Mouse (Mus musculus): ENCODE measurements around the gene Rel. TPM values are rescaled to one million over a fixed set of nuclear protein-coding genes. Genes with fewer than 3 reads are reported as not detected.
"Not testable (repeated sequence)": the region's sequence is repeated elsewhere in the genome, so short reads cannot be mapped to it uniquely, and the experiment has no call there.

Gene Rel
- total RNA-seq (2021) = 1 to 10 TPM; 3.1 to 4.1 TPM
- long read RNA-seq = 0 reads

DNA sequence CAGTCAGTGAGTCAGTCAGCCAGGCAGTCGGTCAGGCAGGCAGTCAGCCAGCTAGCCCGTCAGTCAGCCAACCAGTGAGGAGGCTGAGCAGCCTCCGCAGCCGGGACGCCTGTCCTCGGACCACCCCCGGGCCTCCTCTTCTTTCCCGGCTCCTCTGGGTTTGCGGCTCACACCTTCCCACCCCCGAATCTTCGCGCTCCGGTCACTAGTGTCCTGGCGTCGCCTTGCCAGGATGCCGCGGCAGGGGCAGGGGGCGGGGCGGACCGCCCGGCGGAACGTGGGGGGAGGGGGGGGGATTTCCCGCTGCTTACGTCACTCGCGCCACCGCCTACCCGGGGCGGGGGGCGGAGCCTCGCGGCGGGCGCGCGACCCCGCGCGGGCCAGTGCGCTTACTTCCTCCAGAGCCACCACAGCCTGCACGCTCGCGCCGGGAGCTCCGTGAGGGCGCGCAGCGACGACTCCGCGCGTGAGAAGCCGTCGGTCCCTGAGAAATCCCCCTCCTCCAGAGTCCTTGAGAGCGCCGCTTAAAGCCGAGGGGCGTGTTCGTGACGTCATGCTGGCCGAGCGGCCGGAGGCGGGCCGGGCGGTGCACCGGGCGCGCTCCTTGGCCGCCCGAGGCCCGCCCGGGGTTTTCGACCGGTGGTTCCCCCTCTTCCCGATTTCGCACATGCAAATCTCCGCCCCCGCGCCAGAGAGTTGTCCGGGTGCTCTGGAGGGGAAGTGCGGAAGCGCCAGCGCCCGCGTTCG is at the start of gene Rel:
TSS of gene Rel (minus strand) at position 211 of the 747 bp plus-strand sequence.
- peak; percentile 90 to 92 for DNase-seq (ENCODE audit: low spot score in 2 of 2)

DNA sequence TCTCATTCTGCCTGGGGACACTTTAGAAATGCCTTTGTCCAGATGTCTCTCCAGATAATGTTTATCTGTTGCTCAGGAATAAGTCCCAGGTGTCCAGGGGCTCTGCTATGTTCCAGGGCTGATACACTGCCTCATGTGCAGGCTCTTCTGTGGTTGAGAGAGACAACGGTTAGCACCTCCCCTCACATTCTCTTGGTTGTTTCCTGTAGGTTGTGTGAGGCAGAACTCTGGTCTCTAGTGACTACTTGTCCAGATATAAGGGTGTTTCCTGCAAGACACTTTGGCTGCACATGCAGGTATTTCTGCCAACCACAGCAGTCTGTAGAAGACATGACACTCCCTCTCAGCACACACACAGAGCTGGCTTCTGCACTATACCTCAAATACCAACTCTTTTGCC is 48.0 kb upstream of the Rel start:
- DNase-seq (ENCODE audit: low spot score in 2 of 2) = no peak

DNA sequence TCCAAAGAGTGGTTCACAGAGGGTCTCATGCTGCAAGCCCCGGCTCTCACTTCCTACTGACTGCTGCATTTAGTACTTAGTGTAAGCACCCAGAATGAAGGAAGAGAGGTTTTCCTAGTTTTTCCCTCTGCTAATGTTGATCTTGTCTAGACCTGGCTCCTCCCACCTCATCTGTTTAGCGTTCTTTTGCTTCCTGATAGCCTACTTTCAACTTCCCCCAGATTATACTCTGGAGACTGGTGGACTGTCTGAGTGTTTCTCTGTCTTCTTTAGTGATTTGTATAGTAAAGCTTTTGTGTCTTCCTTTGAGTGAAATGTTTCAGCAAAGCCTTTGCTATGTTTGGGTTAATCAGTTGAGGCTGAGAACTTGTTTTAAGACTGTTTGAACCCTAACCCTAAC is 40.0 kb upstream of the Rel start:
- no peak for DNase-seq (ENCODE audit: low spot score in 2 of 2)

DNA sequence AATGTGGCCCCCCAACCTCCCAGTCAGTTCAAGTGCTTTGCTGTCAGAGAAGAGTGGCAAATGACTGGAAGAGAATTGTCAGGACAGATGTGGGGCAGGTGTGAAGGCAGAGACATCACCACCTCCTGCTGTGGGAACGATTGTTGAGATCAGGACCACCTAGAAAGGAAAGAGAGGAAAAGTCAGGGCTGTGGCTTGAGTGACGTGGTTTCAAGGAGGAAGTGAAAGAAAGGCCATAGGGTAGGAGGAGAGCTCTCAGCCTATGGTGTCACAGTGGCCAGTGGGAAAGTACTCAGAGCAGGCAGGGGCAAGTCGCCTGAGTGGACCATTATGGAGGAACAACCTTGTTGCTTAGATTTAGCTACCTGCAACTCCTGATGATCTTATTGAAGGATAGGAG is 34.9 kb upstream of the Rel start:
- no peak for DNase-seq (ENCODE audit: low spot score in 2 of 2)

DNA sequence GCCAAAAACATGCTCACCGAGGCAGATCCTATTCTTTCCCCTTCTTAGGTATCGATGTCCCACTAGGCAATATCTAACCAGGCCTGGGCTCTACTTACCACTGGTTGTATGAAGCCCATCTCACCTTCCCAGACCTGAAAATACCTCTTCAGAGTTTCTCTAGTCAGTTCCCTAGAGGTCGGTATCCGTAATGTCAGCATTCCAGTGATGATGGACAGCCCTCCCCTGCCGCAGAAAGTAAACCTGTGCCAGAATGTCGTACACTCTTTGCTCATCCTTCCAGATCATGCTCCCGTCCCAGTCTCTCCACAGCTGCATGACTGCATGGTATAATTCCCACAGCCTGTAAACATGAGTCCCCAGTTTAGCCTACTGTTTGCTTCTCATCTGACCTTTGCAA is 32.4 kb upstream of the Rel start:
- no peak for DNase-seq (ENCODE audit: low spot score in 2 of 2)

DNA sequence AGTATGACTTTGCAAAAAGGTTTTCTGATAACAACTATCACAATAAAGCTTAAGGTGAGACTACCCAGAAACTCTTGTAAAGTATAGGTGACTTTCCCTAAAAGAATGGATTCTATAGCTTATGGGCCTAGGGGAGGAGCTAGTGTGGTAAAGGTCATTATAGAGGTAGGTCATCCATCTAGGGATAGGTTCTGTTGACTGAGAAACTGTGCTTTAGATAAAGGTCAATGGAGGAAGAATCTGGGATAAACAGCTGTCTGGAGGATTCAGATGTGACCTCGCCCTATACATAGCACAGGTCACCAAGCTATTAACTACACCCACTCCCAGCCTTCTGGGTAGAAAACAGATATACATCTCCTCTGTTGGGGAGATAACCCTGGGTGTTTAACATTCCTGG is 31.5 kb upstream of the Rel start:
- no peak for DNase-seq (ENCODE audit: low spot score in 2 of 2)

DNA sequence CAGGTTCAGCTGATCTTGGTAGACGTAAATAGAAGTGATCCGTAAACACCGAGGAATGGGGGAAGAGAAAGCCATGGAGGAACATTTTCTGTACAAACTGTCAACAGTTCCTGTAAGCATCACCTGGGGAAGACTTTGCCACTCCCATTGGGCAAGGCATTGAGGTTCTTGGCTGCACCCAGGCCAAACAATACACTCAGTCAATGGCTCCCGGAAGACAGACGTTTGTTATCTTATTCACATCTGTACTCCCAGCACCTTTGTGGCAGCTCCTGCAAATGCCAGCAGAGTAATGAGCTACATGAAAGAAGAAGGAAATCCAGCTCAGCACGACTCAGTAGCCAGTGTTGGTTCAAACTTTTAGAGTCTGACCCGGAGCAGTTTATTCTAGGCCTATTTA is 31.1 kb upstream of the Rel start:
- DNase-seq (ENCODE audit: low spot score in 2 of 2) = no peak

DNA sequence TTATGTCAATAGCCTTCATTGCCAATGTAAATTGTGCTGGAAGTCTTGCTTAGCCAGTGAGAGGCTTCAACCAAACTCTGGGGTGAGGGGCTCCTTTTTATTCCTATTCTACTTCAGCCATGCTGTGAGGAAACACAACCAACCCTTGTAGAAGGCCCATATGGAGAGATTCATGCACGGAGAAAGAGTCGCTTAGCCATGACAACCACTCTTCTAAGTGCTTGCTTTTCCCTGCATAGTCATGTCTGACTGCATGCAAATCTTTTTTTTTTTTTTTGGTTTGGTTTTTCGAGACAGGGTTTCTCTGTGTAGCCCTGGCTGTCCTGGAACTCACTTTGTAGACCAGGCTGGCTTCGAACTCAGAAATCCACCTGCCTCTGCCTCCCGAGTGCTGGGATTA is 12.9 kb upstream of the Rel start:
- not testable (repeated sequence) for DNase-seq (ENCODE audit: low spot score in 2 of 2)

DNA sequence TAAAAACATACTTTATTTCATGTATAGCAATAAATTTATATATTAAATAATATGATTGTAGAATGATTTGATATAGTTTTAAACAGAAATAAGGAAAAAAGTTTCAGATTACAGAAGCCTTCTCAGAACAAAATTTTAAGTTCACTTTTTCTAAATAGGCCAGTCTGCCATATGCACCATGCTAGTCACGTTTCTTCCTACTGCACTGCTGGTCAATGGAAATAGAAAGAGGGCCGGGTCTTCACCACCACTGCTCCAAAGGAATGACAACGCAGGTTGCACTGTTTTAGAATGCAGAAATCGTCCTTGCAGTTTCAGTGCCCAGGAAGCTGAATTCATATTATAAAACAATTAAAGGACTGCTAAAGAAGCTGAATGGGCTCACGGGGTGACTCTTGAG is 12.3 kb upstream of the Rel start:
- no peak for DNase-seq (ENCODE audit: low spot score in 2 of 2)

DNA sequence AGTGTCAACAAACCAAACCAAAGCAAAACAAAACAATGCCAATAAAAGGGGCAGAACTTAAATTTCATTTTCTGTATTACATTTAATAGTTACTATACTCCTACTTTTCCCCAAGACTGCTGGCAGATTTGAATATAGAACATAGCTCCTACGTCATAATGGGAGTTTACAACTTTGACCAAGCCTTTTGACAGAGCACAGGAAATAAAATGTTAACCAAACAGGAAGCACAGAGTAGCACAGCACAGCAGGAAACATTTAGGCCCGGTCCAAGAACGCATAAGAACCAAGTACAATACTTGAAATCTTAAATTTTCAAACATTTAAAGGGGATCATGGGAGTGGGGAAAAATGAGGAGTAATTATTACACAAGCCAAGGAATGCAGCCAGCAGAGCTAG is 11.3 kb upstream of the Rel start:
- no peak for DNase-seq (ENCODE audit: low spot score in 2 of 2)

DNA sequence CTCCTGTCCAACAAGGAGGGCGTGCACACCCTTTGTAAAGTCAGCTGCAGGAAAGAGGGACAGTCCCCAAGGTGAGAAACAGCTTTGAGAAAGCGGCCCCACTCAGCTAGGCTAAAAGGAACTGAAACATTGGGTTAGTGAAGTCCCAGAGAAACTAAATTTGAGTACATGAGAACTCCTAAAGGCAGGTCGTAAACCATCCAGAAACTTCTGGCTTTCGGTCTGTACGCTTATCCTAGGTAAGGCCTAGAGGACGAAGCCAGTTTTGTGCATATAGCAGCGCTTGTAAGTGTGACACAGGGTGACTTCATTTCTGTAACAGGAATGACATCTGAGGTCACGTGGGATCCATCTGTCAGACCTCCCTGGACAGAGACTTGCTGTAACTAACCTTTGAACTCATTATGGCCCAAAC is 8.0 kb upstream of the Rel start:
- no peak for DNase-seq (ENCODE audit: low spot score in 2 of 2)

DNA sequence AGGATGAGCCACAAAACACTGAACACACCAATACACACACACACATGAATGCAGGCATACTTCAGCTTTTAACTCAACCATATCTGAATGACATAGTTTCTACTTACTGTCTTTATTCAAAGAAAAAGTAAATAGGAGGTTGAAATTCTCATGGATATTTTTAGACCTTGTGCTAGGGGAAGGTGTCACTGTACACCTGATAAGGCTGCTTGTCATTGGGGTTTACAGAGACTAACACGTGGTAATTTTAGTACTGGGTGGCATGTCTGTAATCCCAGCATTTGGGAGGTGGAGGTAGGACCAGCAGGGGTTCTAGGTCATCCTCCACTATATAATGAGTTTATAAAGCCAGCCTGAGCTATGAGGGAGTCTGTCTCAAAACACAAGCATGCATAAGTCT is 1.7 kb upstream of the Rel start:
- no peak for DNase-seq (ENCODE audit: low spot score in 2 of 2)

DNA sequence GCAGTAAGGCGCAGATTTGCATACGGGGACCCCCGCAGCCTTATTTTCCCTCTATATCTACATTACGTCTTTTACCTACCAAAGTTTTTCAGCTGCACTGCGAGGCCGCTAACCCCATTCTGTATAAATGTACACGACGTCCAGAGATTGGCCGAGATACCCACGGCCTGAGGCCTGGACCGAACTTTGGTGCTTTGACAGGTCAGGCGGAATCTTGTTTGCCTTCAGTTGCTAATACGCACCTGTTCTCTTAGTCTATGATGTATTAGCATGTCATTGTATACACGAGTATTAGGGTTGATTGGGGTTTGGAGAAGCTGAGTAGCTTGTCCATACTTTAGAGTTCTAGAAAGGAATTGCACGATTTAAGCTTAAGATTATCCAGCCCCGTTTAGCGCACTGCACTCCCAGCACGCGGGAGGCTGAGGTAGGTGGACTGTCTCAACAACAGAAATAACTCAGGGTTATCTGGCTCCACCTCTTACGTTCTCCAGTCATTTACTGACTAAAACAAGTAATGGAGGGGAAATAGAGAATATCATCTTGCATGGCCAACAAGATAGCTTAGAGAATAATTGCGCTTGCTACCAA is 832 bp upstream of the Rel start:
- no peak for DNase-seq (ENCODE audit: low spot score in 2 of 2)

DNA sequence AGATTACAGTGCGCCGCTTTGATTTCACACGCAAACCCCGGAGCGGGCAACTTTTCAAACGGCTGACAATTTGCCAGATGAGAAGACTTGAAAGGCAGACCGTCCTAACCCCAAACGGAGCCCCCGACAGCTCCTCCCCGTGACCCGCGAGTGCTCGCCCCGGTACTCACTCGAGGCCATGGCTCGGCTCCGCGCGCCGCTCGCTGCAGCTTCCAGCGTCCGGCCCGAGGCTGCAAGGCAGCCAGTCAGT is 335 bp downstream of the Rel start:
- DNase-seq (ENCODE audit: low spot score in 2 of 2) = no peak

DNA sequence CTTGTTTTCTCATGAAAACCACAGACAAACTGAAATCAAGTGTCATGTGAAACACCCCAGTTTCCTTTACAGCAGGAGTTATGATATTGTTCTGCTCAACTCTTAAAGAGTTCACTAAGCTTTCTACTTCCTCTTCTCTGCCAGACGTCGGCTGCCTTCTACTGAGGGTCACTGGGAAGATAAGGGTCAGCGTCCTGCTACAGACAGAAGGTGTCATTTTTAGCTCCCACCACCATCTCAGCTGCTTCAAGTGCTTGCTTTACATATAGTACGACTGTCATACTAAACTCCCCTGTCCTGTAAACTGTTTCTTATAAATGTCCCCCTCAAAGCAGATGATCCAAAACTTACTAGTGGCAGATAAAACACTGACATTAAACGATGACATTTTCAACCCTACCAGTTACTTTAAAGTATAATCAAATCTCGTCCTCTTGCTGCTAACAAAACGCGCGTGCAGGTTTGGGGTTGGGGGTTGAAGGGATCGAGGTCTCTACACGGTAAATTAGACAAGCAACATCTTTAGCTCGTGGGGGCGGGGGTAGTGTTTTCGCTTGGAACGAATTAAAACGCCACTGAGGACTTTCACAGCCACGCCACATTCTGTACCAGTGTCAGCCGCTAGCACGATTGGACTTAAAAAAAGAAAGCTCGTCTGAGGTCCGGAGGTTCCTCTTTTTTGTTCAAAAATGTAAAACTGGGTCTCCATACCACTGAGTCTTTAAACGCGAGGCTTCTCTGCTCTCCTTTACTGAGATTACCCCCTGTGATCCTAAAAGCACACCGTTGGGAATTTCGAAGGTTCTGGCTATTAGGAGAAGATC is 872 bp downstream of the Rel start:
- peak; percentile 17 to 20 for DNase-seq (ENCODE audit: low spot score in 2 of 2)

DNA sequence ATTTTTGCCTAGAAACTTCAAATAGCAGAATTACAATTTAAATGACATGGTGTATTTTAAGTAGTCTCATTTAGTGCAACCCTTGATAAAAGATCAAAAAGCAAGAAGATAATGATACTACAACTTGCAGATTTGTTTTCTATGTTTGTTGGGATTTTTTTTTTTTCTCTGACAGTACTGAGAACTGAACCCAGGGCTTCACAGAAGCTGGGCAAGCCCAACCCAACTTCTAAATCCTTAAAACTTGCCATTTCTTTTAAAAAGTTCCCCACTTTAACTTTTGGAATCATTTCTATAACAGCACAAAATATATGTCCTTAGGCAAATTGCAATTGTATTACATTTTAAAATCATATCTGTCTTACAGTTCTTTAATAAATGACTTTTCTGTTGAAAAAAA is 1.7 kb downstream of the Rel start:
- no peak for DNase-seq (ENCODE audit: low spot score in 2 of 2)

DNA sequence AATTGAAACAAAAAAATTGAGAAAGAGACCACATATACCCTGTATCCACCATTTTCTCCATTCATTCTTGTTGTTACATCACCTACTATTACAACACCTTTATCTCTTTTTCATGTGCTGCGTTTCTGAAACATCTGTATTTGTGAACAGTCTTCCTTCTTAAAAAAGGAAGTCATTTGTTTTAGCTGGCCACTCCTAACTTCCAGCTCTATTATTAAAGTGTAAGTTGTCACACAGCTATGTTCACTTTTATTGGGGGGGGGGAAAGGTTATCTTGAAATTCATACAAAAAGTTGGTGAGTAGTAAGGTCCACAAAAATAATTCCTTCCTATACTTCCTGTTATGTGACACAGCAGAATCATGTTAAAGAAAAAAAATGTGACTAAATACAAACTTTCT is 2.8 kb downstream of the Rel start:
- DNase-seq (ENCODE audit: low spot score in 2 of 2) = no peak

DNA sequence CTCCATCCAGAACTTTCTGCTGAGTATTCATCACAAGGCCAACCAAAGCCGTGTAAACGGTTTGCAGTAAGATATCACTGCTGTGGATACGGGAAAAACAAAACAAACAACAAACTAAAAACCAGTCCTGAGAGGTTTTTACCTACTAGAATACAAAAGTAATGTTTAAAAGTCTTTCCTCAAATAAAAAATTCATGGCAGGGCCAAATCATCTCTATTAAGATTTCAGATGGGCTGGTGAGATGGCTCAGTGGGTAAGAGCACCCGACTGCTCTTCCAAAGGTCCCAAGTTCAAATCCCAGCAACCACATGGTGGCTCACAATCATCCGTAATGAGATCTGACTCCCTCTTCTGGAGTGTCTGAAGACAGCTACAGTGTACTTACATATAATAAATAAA is 3.4 kb downstream of the Rel start:
- not testable (repeated sequence) for DNase-seq (ENCODE audit: low spot score in 2 of 2)

DNA sequence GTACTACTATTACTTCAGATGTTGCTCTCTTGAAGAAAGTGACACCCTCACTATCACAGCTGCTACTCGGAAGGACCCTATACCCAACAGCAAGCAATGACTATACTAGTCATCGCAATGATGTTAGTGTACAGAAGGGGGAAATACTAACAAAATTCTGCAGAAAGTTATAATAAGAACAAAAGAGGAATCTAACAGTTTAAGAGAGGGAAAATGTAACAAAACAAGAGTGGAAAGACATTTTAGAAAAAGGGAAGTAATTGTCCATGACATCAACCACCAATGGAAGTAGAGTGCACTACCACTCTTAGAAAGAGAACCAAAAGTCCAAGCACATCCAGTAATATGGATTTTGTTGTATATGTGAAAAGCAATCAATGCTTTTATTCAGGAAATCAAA is 8.1 kb downstream of the Rel start:
- DNase-seq (ENCODE audit: low spot score in 2 of 2) = no peak

DNA sequence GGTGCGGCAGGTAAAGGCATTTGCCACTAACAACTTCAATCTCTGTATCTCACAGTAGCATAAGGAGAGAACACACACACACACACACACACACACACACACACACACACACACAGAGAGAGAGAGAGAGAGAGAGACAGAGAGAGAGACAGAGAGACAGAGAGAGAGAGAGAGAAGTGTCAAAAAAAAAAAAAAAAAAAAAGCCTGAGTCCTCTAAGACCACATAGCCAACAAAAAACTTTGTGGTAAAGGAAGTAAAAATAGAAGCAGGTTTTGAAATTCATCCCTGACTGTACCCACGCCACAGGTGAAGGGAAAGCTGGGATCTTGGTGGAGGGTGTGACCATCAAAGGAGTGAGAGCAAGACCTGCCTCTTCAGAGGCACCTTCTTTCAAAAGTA is 12.6 kb downstream of the Rel start:
- DNase-seq (ENCODE audit: low spot score in 2 of 2) = no peak

DNA sequence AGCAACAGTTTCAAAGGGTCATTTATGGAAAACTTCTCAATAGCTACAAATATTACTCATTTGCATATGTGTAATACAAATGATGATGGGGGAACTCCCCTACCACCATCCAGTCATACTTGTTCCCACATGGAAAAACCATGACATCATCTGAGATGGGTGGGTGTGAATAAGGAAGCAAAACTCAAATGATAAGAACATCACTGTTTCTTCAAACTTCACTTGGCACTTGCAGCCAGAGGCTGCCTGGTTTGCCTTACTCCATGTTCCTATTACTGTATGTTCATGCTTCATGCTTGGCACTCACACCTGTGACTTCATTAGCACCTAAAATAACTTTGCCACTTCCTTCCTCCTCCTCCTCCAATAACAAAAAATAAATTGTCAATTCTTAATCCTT is 16.4 kb downstream of the Rel start:
- DNase-seq (ENCODE audit: low spot score in 2 of 2) = no peak

DNA sequence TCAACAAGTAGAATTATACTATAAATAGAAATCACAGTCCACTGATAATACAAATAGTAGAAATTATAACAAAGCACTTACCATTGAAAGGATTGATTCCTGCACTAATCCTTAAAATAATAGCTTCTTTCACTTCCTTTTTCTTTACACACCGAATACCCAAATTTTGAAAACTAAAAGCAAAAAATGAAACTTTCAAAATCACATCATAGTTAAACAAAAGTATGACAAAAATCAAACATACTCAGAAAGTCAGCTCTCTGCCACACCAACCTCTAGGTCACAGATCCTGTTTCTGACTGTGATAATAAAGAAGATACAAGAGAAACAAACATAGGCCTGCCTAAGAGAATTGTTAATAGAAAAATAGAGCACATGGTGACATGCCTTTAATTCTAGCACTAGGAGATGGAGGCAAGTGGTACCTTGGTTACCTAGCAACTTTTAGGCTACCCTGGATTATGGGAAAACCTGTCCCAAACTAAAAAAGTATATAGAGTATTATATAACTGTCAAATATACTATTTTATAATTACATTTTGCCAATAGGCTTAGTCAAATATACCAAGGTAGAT is 17.5 kb downstream of the Rel start:
- no peak for DNase-seq (ENCODE audit: low spot score in 2 of 2)

All from layer of hippocampus, postnatal 10 days (tissue).